Mouse (Mus musculus): ENCODE data around the gene Sppl2a. TPM values are rescaled to one million over a fixed set of nuclear protein-coding genes. Genes with fewer than 3 reads are reported as not detected.

Gene Sppl2a
- polyA plus RNA-seq, 1 experiment from 2014 or later = 54.9 TPM

DNA sequence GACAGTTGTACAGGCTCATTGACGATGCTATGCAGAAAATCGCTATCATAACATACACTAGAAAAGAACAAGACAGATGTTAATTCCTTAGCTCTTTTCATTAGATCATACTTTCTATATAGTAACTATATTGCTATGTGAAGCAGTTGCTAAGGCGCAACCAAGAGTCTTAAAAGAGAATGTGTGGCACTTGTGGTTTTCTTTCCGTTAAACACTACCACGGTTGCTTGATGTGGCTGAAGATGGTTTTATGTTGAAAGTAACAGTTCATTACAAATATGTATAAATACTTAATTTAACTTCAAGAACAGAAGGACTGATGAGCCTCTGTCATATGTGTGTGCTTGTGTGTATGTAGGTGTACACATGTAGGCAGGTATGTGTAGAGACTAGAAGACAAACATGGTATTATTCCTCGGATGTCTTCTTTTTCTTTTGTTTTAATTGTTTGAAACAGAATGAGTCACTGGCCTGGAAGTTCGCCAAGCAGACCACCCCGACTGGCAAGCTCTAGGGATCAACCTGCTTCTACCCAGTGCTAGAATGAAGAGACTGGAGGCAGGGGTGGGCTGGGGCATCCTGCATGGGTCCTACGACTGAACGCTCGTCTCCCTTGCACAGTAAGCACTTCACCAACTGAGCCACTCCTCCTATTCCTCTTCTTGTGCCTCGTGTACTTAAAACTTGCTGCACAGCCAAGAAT, 12.5 kb downstream of the Sppl2a start:
- ATAC-seq (ENCODE audit: insufficient number of reproducible peaks, insufficient read depth, low FRiP score, low read depth) = no peak
- Histone ChIP-seq H3K4me1 (ENCODE audit: control insufficient read depth, insufficient read depth, low read length) (no peaks in the 10 kb centered on the region), H3K9me3 (ENCODE audit: control insufficient read depth, low read depth, low read length) (no peaks in the 10 kb centered on the region), H3K4me3 (ENCODE audit: low read depth, low read length) (no peak overlapping the region), H3K36me3 (ENCODE audit: control insufficient read depth, insufficient read depth, low read length) (peaks cover 26% of the 10 kb centered on the region; the same call in 1 of the 2 replicates), H3K27me3 (ENCODE audit: control insufficient read depth, insufficient read depth, low read length) (no peaks in the 10 kb centered on the region), H3K9ac (replicated peaks; ENCODE audit: low read depth, low read length) (no peak overlapping the region), H3K4me2 (replicated peaks; ENCODE audit: low read depth, low read length) (no peak overlapping the region), H3K27ac (ENCODE audit: low read length) (no peak overlapping the region)
- 85% methylated on average over 12 of the region's 12 CpGs for WGBS

DNA sequence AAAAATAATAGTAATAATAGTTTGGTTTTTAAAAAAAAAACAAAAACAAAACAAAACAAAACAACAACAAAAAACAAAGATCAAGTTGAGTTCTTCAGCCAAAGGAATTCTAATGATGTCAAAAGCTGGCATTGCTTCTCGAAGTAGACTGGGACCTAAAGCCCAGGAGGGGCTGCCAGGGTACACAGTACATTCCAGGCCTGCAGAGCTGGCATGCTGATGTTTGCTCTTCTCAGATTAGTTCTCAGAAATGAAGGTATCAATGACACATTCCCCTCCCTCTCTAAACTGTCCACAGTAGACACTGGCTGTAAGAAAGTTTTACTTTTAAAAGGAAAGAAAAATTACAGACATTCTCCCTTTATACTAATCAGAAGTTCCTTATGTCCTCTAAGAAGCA, 16.8 kb downstream of the Sppl2a start:
- Histone ChIP-seq H3K9ac (replicated peaks; ENCODE audit: low read depth, low read length) (no peak overlapping the region), H3K4me1 (ENCODE audit: control insufficient read depth, insufficient read depth, low read length) (no peaks in the 10 kb centered on the region), H3K9me3 (ENCODE audit: control insufficient read depth, low read depth, low read length) (no peaks in the 10 kb centered on the region), H3K27me3 (ENCODE audit: control insufficient read depth, insufficient read depth, low read length) (no peaks in the 10 kb centered on the region), H3K36me3 (ENCODE audit: control insufficient read depth, insufficient read depth, low read length) (peaks cover 12% of the 10 kb centered on the region; the same call in 1 of the 2 replicates), H3K27ac (ENCODE audit: low read length) (no peak overlapping the region), H3K4me2 (replicated peaks; ENCODE audit: low read depth, low read length) (no peak overlapping the region), H3K4me3 (ENCODE audit: low read depth, low read length) (no peak overlapping the region)
- ATAC-seq (ENCODE audit: insufficient number of reproducible peaks, insufficient read depth, low FRiP score, low read depth) = no peak
- 68% methylated on average over 1 of the region's 1 CpGs for WGBS

DNA sequence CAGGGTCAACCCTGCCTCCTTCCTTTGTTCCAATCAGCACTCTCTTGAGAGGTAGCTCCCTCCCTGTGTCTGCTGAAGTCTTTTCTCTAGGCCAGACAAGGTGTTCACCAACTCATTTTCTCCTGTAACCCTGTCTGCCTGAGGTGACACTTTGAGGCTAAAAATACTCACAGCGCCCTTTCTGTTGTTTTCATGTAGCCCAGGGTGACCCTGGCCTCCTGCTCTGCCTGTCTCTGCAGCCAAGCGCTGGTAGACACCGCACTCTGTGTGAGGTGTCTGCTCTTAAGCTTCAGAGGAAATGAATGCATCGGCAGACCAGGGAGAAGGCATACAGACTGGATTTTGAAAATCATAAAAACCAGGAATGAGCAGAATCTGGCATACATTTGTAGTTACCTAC, 18.9 kb downstream of the Sppl2a start:
- Histone ChIP-seq H3K36me3 (ENCODE audit: control insufficient read depth, insufficient read depth, low read length) (peaks cover 2% of the 10 kb centered on the region; the same call in 1 of the 2 replicates), H3K9ac (replicated peaks; ENCODE audit: low read depth, low read length) (no peak overlapping the region), H3K9me3 (ENCODE audit: control insufficient read depth, low read depth, low read length) (no peaks in the 10 kb centered on the region), H3K4me1 (ENCODE audit: control insufficient read depth, insufficient read depth, low read length) (no peaks in the 10 kb centered on the region), H3K4me3 (ENCODE audit: low read depth, low read length) (no peak overlapping the region), H3K27me3 (ENCODE audit: control insufficient read depth, insufficient read depth, low read length) (no peaks in the 10 kb centered on the region), H3K27ac (ENCODE audit: low read length) (no peak overlapping the region), H3K4me2 (replicated peaks; ENCODE audit: low read depth, low read length) (no peak overlapping the region)
- ATAC-seq (ENCODE audit: insufficient number of reproducible peaks, insufficient read depth, low FRiP score, low read depth) = no peak
- 63% methylated on average over 4 of the region's 4 CpGs for WGBS

DNA sequence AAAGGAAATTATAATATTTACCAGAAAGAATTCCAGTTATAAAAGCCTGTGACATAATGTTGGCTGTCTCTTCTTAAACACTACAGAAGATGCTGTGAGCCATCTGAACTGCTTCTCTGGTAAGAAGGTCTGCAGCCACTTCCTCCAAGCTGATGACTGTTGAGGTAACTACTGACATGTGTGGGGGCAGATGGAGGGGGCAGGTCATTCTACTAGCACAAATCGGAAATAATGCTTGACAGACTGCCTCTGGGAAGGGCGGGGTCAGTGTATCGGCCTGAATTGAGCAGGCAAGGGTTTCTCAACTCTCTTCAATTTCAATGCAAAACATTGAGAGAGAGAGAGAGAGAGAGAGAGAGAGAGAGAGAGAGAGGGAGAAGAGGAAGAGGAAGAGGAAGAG, 28.9 kb downstream of the Sppl2a start:
- H3K9me3 ChIP-seq (ENCODE audit: control insufficient read depth, low read depth, low read length) = no peaks in the 10 kb centered on the region
- WGBS = 65% methylated on average over 3 of the region's 3 CpGs
- H3K27ac ChIP-seq (ENCODE audit: low read length) = no peak overlapping the region
- H3K27me3 ChIP-seq (ENCODE audit: control insufficient read depth, insufficient read depth, low read length) = no peaks in the 10 kb centered on the region
- H3K4me2 ChIP-seq (replicated peaks; ENCODE audit: low read depth, low read length) = no peak overlapping the region
- H3K4me3 ChIP-seq (ENCODE audit: low read depth, low read length) = no peak overlapping the region
- ATAC-seq (ENCODE audit: insufficient number of reproducible peaks, insufficient read depth, low FRiP score, low read depth) = no peak
- no peaks in the 10 kb centered on the region for H3K4me1 ChIP-seq (ENCODE audit: control insufficient read depth, insufficient read depth, low read length)
- peaks cover 6% of the 10 kb centered on the region for H3K36me3 ChIP-seq (ENCODE audit: control insufficient read depth, insufficient read depth, low read length)
- no peak overlapping the region for H3K9ac ChIP-seq (replicated peaks; ENCODE audit: low read depth, low read length)

DNA sequence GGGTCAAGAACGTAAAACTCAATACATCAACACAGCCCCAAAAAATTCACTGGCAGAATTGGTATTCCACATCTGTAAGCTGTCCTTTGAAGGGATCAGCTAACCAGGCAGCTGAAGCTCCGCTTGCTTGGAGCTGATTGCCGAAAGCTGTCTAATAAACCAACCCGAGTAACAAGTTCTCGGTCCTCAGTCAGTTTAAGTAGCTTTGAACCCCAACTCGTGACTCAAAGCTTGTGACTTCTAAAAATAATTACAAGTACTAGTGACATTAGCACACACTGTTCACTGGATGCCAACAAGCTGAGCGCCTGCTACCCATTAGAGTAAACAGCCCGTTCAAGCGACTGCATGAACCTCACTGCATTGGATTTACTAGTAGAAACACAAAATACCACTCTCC, 35.5 kb downstream of the Sppl2a start:
- H3K4me1 ChIP-seq (ENCODE audit: control insufficient read depth, insufficient read depth, low read length) = no peaks in the 10 kb centered on the region
- no peak for ATAC-seq (ENCODE audit: insufficient number of reproducible peaks, insufficient read depth, low FRiP score, low read depth)
- H3K27me3 ChIP-seq (ENCODE audit: control insufficient read depth, insufficient read depth, low read length) = no peaks in the 10 kb centered on the region
- H3K9me3 ChIP-seq (ENCODE audit: control insufficient read depth, low read depth, low read length) = no peaks in the 10 kb centered on the region
- H3K36me3 ChIP-seq (ENCODE audit: control insufficient read depth, insufficient read depth, low read length) = peaks cover 8% of the 10 kb centered on the region
- 86% methylated on average over 9 of the region's 9 CpGs for WGBS
- H3K9ac ChIP-seq (replicated peaks; ENCODE audit: low read depth, low read length) = no peak overlapping the region
- no peak overlapping the region for H3K4me2 ChIP-seq (replicated peaks; ENCODE audit: low read depth, low read length)
- no peak overlapping the region for H3K27ac ChIP-seq (ENCODE audit: low read length)
- no peak overlapping the region for H3K4me3 ChIP-seq (ENCODE audit: low read depth, low read length)

DNA sequence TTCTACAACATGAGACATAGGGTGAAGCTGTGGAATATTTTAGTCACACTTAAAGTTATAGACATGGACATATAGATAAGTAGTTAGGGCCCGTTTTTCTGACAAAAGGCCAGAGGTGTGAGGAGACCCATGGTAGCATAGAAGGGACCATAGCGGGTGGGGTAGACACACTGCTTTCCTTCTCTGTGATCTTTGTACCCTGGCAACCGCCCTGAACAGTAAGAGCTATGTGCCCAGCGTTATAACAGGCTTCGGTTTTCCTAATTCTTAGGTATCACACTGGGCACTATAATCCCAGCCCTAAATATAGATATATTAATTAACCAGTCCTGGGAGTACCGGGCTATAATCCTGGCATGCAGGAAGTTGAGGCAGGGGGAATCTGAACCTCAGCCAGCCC, 36.1 kb downstream of the Sppl2a start:
- WGBS = 91% methylated on average over 6 of the region's 6 CpGs
- ATAC-seq (ENCODE audit: insufficient number of reproducible peaks, insufficient read depth, low FRiP score, low read depth) = no peak
- Histone ChIP-seq H3K4me3 (ENCODE audit: low read depth, low read length) (no peak overlapping the region), H3K9me3 (ENCODE audit: control insufficient read depth, low read depth, low read length) (no peaks in the 10 kb centered on the region), H3K9ac (replicated peaks; ENCODE audit: low read depth, low read length) (no peak overlapping the region), H3K4me1 (ENCODE audit: control insufficient read depth, insufficient read depth, low read length) (no peaks in the 10 kb centered on the region), H3K4me2 (replicated peaks; ENCODE audit: low read depth, low read length) (no peak overlapping the region), H3K27me3 (ENCODE audit: control insufficient read depth, insufficient read depth, low read length) (no peaks in the 10 kb centered on the region), H3K36me3 (ENCODE audit: control insufficient read depth, insufficient read depth, low read length) (peaks cover 6% of the 10 kb centered on the region), H3K27ac (ENCODE audit: low read length) (no peak overlapping the region)

DNA sequence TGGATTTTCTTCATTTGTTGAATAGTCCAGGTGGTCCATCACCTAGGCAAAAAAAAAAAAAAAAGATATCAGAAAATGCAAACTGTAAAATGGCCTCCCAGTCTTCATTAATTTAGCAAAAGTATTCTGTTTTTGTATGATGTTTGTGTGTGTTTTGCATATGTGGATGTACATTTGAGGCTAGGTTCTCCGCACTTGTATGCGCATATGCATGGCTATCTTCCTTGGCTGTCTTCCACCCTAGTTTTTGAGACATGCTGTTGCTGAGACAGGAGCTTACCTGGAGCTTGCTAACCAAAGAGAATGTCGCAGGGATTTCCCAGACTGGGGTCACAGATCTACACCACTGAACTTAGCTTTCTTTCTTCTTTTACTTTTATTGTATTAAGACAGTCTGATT, 38.8 kb downstream of the Sppl2a start:
- Histone ChIP-seq H3K4me1 (ENCODE audit: control insufficient read depth, insufficient read depth, low read length) (no peaks in the 10 kb centered on the region), H3K4me2 (replicated peaks; ENCODE audit: low read depth, low read length) (no peak overlapping the region), H3K4me3 (ENCODE audit: low read depth, low read length) (no peak overlapping the region), H3K27ac (ENCODE audit: low read length) (no peak overlapping the region), H3K9me3 (ENCODE audit: control insufficient read depth, low read depth, low read length) (no peaks in the 10 kb centered on the region), H3K27me3 (ENCODE audit: control insufficient read depth, insufficient read depth, low read length) (no peaks in the 10 kb centered on the region), H3K9ac (replicated peaks; ENCODE audit: low read depth, low read length) (no peak overlapping the region), H3K36me3 (ENCODE audit: control insufficient read depth, insufficient read depth, low read length) (peaks cover 2% of the 10 kb centered on the region; the same call in 1 of the 2 replicates)
- no peak for ATAC-seq (ENCODE audit: insufficient number of reproducible peaks, insufficient read depth, low FRiP score, low read depth)
- 93% methylated on average over 3 of the region's 3 CpGs for WGBS

DNA sequence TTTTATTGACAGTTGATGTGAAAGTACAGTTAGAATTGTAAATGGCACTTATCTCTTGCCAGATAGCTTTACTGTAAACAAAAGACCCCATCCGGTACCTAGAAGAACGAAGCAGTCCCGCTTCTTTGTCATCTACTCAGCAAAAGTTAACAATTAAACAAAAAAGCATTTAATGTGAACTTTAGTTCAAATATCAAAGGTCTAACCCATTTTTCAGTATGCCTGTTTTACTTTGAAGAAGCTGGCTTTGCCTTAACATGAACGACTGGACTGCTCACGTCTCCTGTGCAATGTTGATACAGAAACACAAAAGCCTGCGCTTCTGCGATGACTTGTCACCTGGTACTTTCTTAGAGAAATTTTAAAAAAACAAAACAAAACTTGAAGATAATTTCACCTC, 40.7 kb downstream of the Sppl2a start:
- no peaks in the 10 kb centered on the region for H3K27me3 ChIP-seq (ENCODE audit: control insufficient read depth, insufficient read depth, low read length)
- no peak for ATAC-seq (ENCODE audit: insufficient number of reproducible peaks, insufficient read depth, low FRiP score, low read depth)
- no peak overlapping the region for H3K27ac ChIP-seq (ENCODE audit: low read length)
- no peak overlapping the region for H3K9ac ChIP-seq (replicated peaks; ENCODE audit: low read depth, low read length)
- no peaks in the 10 kb centered on the region for H3K4me1 ChIP-seq (ENCODE audit: control insufficient read depth, insufficient read depth, low read length)
- no peaks in the 10 kb centered on the region for H3K9me3 ChIP-seq (ENCODE audit: control insufficient read depth, low read depth, low read length)
- no peaks in the 10 kb centered on the region; the same call in 1 of the 2 replicates for H3K36me3 ChIP-seq (ENCODE audit: control insufficient read depth, insufficient read depth, low read length)
- H3K4me2 ChIP-seq (replicated peaks; ENCODE audit: low read depth, low read length) = no peak overlapping the region
- no peak overlapping the region for H3K4me3 ChIP-seq (ENCODE audit: low read depth, low read length)
- 45% methylated on average over 7 of the region's 7 CpGs for WGBS

DNA sequence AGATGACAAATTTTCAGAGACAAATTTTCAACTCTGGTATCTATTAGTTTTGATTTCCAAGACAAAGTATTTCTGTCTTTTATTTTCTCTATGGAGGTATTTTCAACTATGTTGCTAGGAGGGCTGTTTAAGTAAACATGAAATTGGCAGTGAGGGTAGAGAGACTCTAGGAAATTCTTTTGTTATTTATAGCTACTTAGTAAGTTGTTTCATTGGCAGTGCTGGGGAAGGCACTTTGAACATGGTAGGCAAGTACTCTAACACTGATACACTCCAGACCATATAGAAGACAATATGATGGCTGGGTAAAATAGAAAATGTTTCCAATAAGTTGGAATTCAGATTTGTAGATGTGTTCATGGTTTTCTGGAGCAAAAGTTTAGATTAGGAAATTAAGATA, 41.3 kb downstream of the Sppl2a start:
- H3K36me3 ChIP-seq (ENCODE audit: control insufficient read depth, insufficient read depth, low read length) = no peaks in the 10 kb centered on the region
- H3K27ac ChIP-seq (ENCODE audit: low read length) = no peak overlapping the region
- H3K9me3 ChIP-seq (ENCODE audit: control insufficient read depth, low read depth, low read length) = no peaks in the 10 kb centered on the region
- no peak overlapping the region for H3K4me3 ChIP-seq (ENCODE audit: low read depth, low read length)
- H3K4me1 ChIP-seq (ENCODE audit: control insufficient read depth, insufficient read depth, low read length) = no peaks in the 10 kb centered on the region
- no peak for ATAC-seq (ENCODE audit: insufficient number of reproducible peaks, insufficient read depth, low FRiP score, low read depth)
- H3K9ac ChIP-seq (replicated peaks; ENCODE audit: low read depth, low read length) = no peak overlapping the region
- H3K27me3 ChIP-seq (ENCODE audit: control insufficient read depth, insufficient read depth, low read length) = no peaks in the 10 kb centered on the region
- no peak overlapping the region for H3K4me2 ChIP-seq (replicated peaks; ENCODE audit: low read depth, low read length)

All from stomach, embryonic 14.5 days (tissue).